Mouse (Mus musculus) hindbrain, embryonic 12.5 days (tissue): ENCODE results near the gene Cep135. TPM values are rescaled to one million over a fixed set of nuclear protein-coding genes. Genes with fewer than 3 reads are reported as not detected.

ENCODE experiments used
- ATAC-seq: fragments of 200-750 bp; cut with Nextera tagmentation; 2 replicates; pipeline ENCODE4 v1.8.0; 2017; ENCODE audit warnings: moderate TSS enrichment; ENCODE audit not compliant: low FRiP score
- H3K27ac ChIP-seq: fragments of 300-500 bp; sonication (generic); 2 replicates; pipeline ENCODE4 v1.5.1; 2016; ENCODE audit warnings: mild to moderate bottlenecking
- H3K27me3 ChIP-seq: fragments of 300-500 bp; sonication (generic); 2 replicates; pipeline ENCODE4 v1.6.1; 2016; ENCODE audit warnings: mild to moderate bottlenecking
- H3K36me3 ChIP-seq: fragments of 300-500 bp; sonication (generic); 2 replicates; pipeline ENCODE4 v1.6.1; 2016; ENCODE audit warnings: mild to moderate bottlenecking
- H3K4me1 ChIP-seq: fragments of 300-500 bp; sonication (generic); 2 replicates; pipeline ENCODE4 v1.6.1; 2016
- H3K4me2 ChIP-seq: fragments of 300-500 bp; sonication (generic); replicated peaks from 2 replicates; pipeline ENCODE4 v1.6.1; 2016; ENCODE audit warnings: mild to moderate bottlenecking
- H3K4me3 ChIP-seq: fragments of 300-500 bp; sonication (generic); 2 replicates; pipeline ENCODE4 v1.5.1; 2016; ENCODE audit warnings: mild to moderate bottlenecking
- H3K9ac ChIP-seq: fragments of 300-500 bp; sonication (generic); 2 replicates; pipeline ENCODE4 v1.6.1; 2016; ENCODE audit warnings: mild to moderate bottlenecking, moderate library complexity
- H3K9me3 ChIP-seq: fragments of 300-500 bp; sonication (generic); replicated peaks from 2 replicates; pipeline ENCODE4 v1.6.1; 2016; ENCODE audit warnings: mild to moderate bottlenecking
- WGBS: fragments of 180-500 bp; shearing (Covaris S2); methylation state at CpG from one replicate; pipeline ENCODE4 v1.1.7; 2016; 5-methylcytosine and 5-hydroxymethylcytosine counted together
- polyA plus RNA-seq: library from polyadenylated mRNA; unstranded; fragments of >200 nt; fragmentation: Nextera tagmentation; extraction: Ambion mirVana; gene quantifications from 2 replicates; pipeline ENCODE4 v1.2.1, GENCODE M21; 2016

Cep135 gene
- 8.2 and 8.3 TPM in 2 replicates for polyA plus RNA-seq

DNA sequence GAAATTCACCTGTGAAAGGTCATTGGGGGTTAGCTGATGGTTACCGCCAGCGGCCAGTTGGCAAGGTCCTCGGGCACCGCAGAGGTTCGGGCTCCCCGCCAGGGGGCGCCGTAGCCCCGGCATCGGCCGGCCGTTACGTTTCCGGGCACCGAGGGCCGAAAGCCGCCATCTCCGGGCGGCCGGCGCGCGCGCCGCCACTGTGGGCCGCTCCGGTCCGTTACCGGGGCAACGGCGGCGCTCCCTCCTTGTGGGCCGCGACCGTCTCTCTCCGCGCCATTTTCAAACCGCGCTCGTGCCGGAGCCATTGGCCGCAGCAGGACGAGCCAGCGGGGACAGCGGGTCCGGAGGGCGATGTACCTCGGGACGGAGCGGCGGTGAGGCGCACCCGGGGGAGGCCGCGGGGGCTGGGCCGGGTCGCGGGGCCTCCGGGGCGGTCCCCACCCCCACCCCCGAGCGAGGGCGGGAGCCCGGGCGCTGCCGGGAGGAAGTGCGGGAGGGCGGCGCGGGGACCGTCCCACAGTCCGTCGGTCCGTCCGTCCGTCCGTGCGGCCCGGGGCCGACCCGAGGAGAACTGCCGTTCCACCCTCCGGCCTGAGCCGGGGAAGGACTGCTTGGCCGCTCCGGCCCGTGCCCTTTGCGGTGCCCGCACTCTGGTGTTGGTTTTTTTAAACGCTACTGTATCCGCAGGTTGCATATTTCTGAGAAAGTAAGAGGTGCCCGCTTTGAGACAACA, at the start of gene Cep135:
Gene Cep135, plus strand, starts transcription at position 148 of the 733 bp plus-strand sequence.
- Histone ChIP-seq H3K36me3 (peaks cover 7% of the 10 kb centered on the region; the same call in 1 of the 2 replicates), H3K4me2 (peak within 1 kb of the TSS; percentile 71), H3K4me1 (peaks cover 12% of the 10 kb centered on the region), H3K9ac (peak within 1 kb of the TSS; percentile 80), H3K27me3 (no peaks in the 10 kb centered on the region), H3K27ac (peak within 1 kb of the TSS; percentile 80), H3K9me3 (no peaks in the 10 kb centered on the region), H3K4me3 (peak within 1 kb of the TSS; percentile 84)
- peak; percentile 99 for ATAC-seq
- WGBS = under 1% methylated on average over 70 of the region's 92 CpGs

DNA sequence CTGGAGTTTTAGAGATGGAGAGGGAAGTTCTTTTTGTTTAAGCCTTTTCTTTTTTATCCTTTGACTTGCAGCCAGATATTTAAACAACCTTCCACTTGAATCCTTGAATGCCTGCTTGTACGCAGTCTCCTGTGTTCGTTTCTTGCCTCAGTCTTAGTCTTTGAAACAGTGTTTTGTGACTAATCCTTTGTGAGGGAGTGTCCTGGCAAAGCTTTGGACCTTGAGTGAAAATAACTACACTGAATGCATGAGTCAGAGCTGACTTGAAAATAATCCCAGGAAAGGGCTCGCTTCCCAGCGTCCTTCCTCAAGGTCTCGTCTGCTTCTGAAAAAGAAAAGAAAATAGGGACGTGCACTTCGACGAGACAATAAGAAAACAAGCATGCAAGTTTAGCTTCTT, 48.3 kb upstream of the Cep135 start:
- Histone ChIP-seq H3K9me3 (no peaks in the 10 kb centered on the region), H3K4me3 (no peak overlapping the region), H3K9ac (no peak overlapping the region), H3K4me1 (no peaks in the 10 kb centered on the region), H3K27ac (no peak overlapping the region), H3K36me3 (peaks cover 74% of the 10 kb centered on the region), H3K27me3 (no peaks in the 10 kb centered on the region), H3K4me2 (no peak overlapping the region)
- ATAC-seq = no peak
- WGBS = 79% methylated on average over 8 of the region's 8 CpGs

DNA sequence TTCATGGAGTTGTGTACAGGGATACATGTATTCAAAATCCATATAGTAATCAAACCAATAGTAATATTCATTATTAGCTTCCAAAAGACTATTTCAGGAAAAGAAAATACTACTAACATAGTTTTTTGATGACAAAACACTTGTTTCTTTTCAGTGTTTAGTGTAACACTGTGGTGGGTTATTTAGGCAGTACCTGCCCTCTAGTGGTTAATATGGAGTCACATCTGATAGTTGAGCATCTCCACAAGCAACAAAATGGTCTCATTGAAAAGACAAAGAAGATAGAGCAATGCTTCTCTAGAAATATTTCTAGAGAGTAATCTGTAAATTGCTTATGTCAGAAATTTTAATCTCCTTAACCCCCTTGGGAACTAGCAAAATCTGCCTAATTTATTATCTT, 47.7 kb upstream of the Cep135 start:
- H3K27me3 ChIP-seq = no peaks in the 10 kb centered on the region
- no peak overlapping the region for H3K4me3 ChIP-seq
- no peak overlapping the region for H3K9ac ChIP-seq
- no peaks in the 10 kb centered on the region for H3K9me3 ChIP-seq
- no peak overlapping the region for H3K4me2 ChIP-seq
- no peaks in the 10 kb centered on the region for H3K4me1 ChIP-seq
- no peak for ATAC-seq
- H3K27ac ChIP-seq = no peak overlapping the region
- H3K36me3 ChIP-seq = peaks cover 73% of the 10 kb centered on the region

DNA sequence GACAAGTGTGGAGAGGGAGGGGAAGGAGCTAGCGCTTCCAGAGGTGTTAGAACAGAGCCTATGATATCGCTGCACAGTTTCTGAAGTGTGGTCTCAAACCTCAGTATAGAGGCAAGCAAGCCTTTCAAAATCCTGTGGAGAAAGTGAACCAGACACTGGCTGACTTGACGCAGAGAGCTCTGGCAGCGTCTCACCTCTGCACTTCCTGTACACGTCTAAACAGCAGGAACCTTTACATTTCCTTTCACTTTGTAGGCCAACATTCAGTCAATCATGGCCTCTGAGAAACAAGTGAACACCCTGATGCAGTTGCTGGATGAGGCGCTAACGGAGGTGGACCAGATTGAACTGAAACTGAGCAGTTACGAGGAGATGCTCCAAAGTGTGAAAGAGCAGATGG, 45.3 kb upstream of the Cep135 start:
- no peak overlapping the region for H3K27ac ChIP-seq
- no peak overlapping the region for H3K4me2 ChIP-seq
- no peak overlapping the region for H3K4me3 ChIP-seq
- WGBS = 95% methylated on average over 8 of the region's 8 CpGs
- H3K27me3 ChIP-seq = no peaks in the 10 kb centered on the region
- ATAC-seq = no peak
- H3K9ac ChIP-seq = no peak overlapping the region
- no peaks in the 10 kb centered on the region for H3K4me1 ChIP-seq
- H3K9me3 ChIP-seq = no peaks in the 10 kb centered on the region
- H3K36me3 ChIP-seq = peaks cover 56% of the 10 kb centered on the region

DNA sequence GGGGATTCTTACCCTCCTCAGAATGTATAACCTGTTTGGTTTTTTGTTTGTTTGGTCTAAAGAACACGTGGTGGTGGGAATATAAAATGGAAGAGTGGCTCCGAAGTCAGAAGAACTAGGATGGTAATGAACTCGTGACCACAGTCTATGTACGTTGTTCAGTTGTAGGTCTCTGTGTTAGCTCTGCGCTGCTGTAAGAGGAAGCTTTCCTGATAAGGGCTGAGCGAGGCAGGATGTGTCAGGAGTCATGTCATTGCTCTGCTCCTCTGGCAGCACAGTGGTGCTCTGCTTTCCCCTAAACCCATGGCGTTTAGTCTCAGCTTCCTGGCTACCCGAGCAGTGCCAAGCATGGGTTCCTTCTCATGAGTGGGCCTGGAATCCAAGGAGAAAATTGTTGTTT, 38.1 kb upstream of the Cep135 start:
- Histone ChIP-seq H3K9ac (no peak overlapping the region), H3K27me3 (no peaks in the 10 kb centered on the region), H3K9me3 (no peaks in the 10 kb centered on the region), H3K4me1 (no peaks in the 10 kb centered on the region), H3K4me2 (no peak overlapping the region), H3K4me3 (no peak overlapping the region), H3K36me3 (peaks cover 38% of the 10 kb centered on the region), H3K27ac (no peak overlapping the region)
- 93% methylated on average over 8 of the region's 8 CpGs for WGBS
- ATAC-seq = no peak

DNA sequence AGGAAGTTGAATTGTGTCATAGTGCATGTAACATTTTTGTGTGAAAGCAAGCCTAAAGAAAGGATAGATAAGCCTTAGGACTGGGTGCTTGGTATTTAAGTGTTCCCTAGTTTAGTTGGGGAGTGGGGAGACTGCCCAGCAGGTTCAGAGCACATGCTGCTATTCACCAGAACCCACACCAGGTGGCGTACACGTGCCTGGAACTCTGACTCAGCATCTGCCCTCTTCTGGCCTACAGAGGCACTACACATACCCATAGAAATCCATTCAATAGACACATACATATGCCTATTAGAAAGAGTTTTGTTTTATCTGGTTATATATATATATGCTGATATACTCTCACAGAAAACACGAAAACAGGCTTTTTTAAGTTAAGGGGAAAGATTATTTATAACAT, 23.2 kb upstream of the Cep135 start:
- Histone ChIP-seq H3K27me3 (no peaks in the 10 kb centered on the region), H3K4me3 (no peak overlapping the region), H3K4me1 (no peaks in the 10 kb centered on the region), H3K9me3 (no peaks in the 10 kb centered on the region), H3K36me3 (peaks cover 73% of the 10 kb centered on the region), H3K4me2 (no peak overlapping the region), H3K27ac (no peak overlapping the region), H3K9ac (no peak overlapping the region)
- 36% methylated on average over 3 of the region's 3 CpGs for WGBS
- no peak for ATAC-seq

DNA sequence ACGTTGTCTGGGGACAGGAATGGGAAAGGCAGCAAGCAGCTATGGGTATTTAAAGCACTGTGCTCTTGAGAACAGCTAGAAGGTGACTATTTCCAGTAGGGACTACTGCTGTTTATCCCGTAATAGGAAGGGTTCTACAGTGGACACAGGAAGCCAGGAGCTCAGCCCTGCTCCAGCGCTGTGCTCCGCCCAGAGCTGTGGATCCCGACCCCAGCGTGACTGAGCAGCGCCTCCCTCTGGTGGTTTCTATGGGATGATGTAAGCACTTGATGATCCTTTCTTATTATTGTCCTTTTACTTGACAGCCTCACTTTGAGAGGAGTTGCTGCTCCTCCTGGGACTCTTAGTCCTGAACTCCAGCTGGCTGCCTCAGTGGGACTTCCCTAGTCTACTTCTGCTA, 14.2 kb upstream of the Cep135 start:
- WGBS = 75% methylated on average over 7 of the region's 7 CpGs
- H3K27ac ChIP-seq = no peak overlapping the region
- H3K4me2 ChIP-seq = no peak overlapping the region
- H3K9me3 ChIP-seq = no peaks in the 10 kb centered on the region
- no peaks in the 10 kb centered on the region for H3K27me3 ChIP-seq
- H3K4me1 ChIP-seq = no peaks in the 10 kb centered on the region
- H3K9ac ChIP-seq = no peak overlapping the region
- no peak for ATAC-seq
- no peak overlapping the region for H3K4me3 ChIP-seq
- peaks cover 24% of the 10 kb centered on the region for H3K36me3 ChIP-seq

DNA sequence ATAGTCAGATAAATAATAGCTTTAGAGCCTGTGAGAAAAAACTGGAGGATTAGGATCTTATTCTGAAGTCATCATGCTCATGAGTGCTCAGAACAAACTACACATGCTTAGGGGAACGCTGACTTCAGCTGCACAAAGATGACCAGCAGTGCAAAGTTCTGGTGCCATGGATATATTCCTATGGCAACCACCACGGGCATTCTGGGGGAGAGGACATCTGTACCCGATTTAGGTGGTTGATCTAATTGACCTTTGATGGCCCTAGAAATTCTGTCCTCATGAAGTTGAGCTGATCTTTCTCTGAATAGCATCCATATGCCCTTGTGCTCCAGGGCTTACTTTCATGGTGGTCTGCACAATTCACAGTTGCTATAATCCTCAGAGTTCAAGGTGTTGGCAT, 11.5 kb upstream of the Cep135 start:
- 79% methylated on average over 3 of the region's 3 CpGs for WGBS
- H3K27ac ChIP-seq = no peak overlapping the region
- H3K9me3 ChIP-seq = no peaks in the 10 kb centered on the region
- H3K4me2 ChIP-seq = no peak overlapping the region
- H3K9ac ChIP-seq = no peak overlapping the region
- H3K4me1 ChIP-seq = no peaks in the 10 kb centered on the region
- no peaks in the 10 kb centered on the region for H3K27me3 ChIP-seq
- H3K36me3 ChIP-seq = no peaks in the 10 kb centered on the region
- no peak overlapping the region for H3K4me3 ChIP-seq
- no peak for ATAC-seq

DNA sequence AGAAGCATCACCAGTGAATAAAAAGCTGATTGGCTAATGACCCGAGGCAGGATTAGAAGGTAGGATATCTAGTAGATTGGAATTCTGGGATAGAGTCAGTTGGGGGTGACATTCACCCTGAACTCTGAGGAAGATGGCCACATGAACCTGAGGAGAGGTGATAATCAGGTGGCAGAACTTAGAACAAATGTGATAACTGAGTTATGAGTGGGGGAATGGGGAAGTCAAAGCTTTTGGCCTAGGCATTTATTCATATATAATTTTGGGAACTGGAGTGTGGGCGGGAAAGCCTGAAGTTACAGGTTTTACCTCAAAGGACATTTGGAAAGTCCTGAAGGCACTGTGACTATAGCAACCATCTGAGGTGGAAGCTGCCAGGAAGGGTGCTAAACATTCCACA, 3.1 kb upstream of the Cep135 start:
- H3K9ac ChIP-seq = no peak overlapping the region
- H3K27ac ChIP-seq = no peak overlapping the region
- H3K9me3 ChIP-seq = no peaks in the 10 kb centered on the region
- no peak overlapping the region for H3K4me2 ChIP-seq
- H3K36me3 ChIP-seq = no peaks in the 10 kb centered on the region
- no peak for ATAC-seq
- WGBS = 87% methylated on average over 2 of the region's 2 CpGs
- H3K27me3 ChIP-seq = no peaks in the 10 kb centered on the region
- H3K4me3 ChIP-seq = no peak overlapping the region
- peaks cover 11% of the 10 kb centered on the region for H3K4me1 ChIP-seq

DNA sequence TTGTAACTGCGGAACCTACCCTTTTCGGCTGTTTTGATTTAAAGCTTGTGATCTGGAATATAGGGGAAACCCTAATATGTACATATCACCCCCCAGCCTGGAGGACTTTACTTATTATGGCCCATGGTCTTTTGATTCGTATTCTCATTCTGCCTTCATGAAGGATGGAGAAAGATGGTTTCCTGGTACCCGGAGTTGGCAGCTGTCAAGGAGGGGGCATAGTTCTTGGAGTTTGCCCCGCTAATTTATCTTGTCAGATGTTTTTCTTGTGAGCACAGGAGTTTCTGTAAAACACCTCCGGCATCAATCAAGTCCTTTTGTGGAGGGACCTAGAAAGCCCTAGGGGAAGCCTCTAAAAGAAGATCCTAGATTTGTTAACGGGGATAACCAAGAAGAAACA, 813 bp downstream of the Cep135 start:
- peak overlapping the region; percentile 71 for H3K4me2 ChIP-seq
- H3K9me3 ChIP-seq = no peaks in the 10 kb centered on the region
- no peak for ATAC-seq
- H3K27me3 ChIP-seq = no peaks in the 10 kb centered on the region
- 5% methylated on average over 7 of the region's 7 CpGs for WGBS
- peak overlapping the region; percentile 84 for H3K4me3 ChIP-seq
- H3K36me3 ChIP-seq = peaks cover 13% of the 10 kb centered on the region; the same call in 1 of the 2 replicates
- peaks cover 12% of the 10 kb centered on the region for H3K4me1 ChIP-seq
- H3K27ac ChIP-seq = no peak overlapping the region; the same call in 1 of the 2 replicates
- peak overlapping the region; percentile 80 for H3K9ac ChIP-seq

DNA sequence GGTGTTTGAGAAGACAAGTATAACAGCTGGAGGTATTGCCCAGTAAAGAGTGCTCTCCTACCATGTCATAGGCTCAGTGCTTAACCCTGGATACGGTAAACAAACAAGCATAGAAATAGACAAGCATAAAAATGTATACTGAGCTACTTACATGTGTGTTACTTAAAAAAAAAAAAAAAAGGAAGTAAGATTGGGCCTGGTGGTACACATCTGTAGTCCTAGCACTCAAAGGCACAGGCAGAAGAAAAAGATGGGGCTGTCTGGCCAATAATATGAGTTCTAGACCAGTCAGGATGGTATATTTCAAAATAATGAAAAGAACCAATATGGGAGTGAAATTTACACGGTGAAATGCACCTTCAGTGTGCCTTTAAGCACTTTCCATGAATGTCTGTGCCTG, 1.5 kb downstream of the Cep135 start:
- Histone ChIP-seq H3K4me3 (no peak overlapping the region), H3K9me3 (no peaks in the 10 kb centered on the region), H3K27me3 (no peaks in the 10 kb centered on the region), H3K9ac (no peak overlapping the region), H3K4me2 (peak overlapping the region; percentile 71), H3K36me3 (peaks cover 20% of the 10 kb centered on the region), H3K27ac (no peak overlapping the region), H3K4me1 (peaks cover 12% of the 10 kb centered on the region)
- 88% methylated on average over 2 of the region's 2 CpGs for WGBS
- no peak for ATAC-seq

DNA sequence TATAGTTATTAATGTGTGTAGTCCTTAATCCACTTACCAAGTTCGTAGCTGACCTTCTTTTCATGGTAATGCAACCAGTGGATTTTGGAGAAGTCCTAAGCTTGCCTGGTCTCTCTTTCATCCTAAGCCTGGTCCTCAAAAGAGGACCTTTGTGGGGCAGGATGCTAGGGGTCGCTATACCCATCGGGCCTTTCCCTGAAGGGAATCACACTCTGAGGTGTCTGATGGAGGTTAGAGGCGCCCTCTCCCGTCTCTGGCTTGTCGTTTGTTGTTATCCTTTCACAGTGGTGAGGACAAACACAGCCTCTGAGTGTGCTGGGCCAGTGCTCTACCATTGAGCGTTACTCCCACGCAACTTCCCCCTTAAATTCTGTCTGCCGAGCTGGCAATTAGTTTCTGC, 3.4 kb downstream of the Cep135 start:
- 62% methylated on average over 9 of the region's 9 CpGs for WGBS
- no peak overlapping the region for H3K4me3 ChIP-seq
- H3K4me1 ChIP-seq = peaks cover 12% of the 10 kb centered on the region
- no peak for ATAC-seq
- no peaks in the 10 kb centered on the region for H3K9me3 ChIP-seq
- no peak overlapping the region for H3K9ac ChIP-seq
- peaks cover 35% of the 10 kb centered on the region for H3K36me3 ChIP-seq
- no peak overlapping the region for H3K27ac ChIP-seq
- H3K27me3 ChIP-seq = no peaks in the 10 kb centered on the region
- H3K4me2 ChIP-seq = no peak overlapping the region

DNA sequence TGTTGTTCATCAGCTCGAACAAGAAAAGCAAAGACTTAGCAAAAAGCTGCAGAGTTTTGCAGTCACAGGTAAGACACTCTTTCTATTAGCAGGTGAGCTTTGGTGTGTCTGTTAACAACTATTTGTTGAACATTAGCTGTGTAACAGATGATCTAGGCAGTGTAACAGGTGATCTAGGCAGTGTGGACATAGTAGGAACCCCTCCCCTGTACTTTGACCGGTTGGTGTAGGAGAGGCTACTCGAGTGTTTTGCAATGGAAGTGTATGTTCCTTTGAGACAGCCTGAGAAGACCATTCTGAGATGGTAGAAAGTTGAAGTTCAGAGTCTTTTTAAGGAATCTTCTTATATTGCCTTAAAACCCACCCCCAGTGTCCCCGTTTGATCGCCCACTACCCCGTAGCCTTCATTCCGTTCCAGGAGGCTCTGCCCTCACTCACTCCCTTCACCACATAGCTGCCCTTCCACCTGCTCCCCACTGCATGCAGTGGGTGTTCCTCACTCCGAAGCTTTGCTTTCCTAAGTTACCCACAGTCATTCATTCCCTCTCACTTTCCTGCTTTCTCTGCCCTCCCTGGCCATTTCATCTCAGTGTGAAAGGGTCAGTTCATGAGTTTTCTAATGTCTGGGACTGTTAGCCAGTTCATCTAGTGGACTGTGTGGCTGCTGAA, 21.3 kb downstream of the Cep135 start:
- Histone ChIP-seq H3K27me3 (no peaks in the 10 kb centered on the region), H3K4me2 (no peak overlapping the region), H3K36me3 (peaks cover 65% of the 10 kb centered on the region), H3K4me1 (no peaks in the 10 kb centered on the region), H3K4me3 (no peak overlapping the region), H3K9me3 (no peaks in the 10 kb centered on the region), H3K9ac (no peak overlapping the region; the same call in 1 of the 2 replicates), H3K27ac (no peak overlapping the region)
- WGBS = 93% methylated on average over 8 of the region's 8 CpGs
- ATAC-seq = no peak
